In genomic region chr11:121354091-121354707, GRCm38 (mm10) we compare ENCODE assay signal across 8 mouse cellular contexts. TPM values are rescaled to one million over a fixed set of nuclear protein-coding genes. Genes with fewer than 3 reads are reported as not detected.
A peak's percentile ranks its signal among the peaks of the same experiment; 100 is the strongest.
DNase-seq lines count a peak whose midpoint lies in the region; ATAC-seq lines count a peak whose summit lies in the region.

TSS of gene Wdr45b (minus strand) at chr11:121354445.

- H3K9me3 ChIP-seq in forebrain, embryonic 14.5 days (replicated peaks; ENCODE audit: control insufficient read depth, low read length): no peaks in the 10 kb centered on the region
- no peaks in the 10 kb centered on the region for H3K9me3 ChIP-seq in neural tube, embryonic 15.5 days (replicated peaks)

- DNase-seq in ES-CJ7 (ENCODE audit: low read depth, low spot score): peak; percentile 99
- peak; percentile 98 for DNase-seq in cerebellum, adult 11 months
- peak; percentile 97 for DNase-seq in forebrain, embryonic 14.5 days (ENCODE audit: low spot score)
- DNase-seq in heart, postnatal 14 days: peak; percentile 98 to 99
- peak; percentile 98 for DNase-seq in layer of hippocampus, adult 11-12 months (ENCODE audit: low spot score)
- DNase-seq in lung, adult 18-20 months: peak; percentile 98
- peak; percentile 97 for DNase-seq in testis, postnatal 14 days (ENCODE audit: low spot score)

- H3K4me2 ChIP-seq in forebrain, embryonic 14.5 days (ENCODE audit: low read length): peak within 1 kb of the TSS; percentile 92
- H3K4me2 ChIP-seq in neural tube, embryonic 15.5 days: peak within 1 kb of the TSS; percentile 73

- H3K4me1 ChIP-seq in forebrain, embryonic 14.5 days (ENCODE audit: control insufficient read depth, insufficient read depth, low read length): peaks cover 17% of the 10 kb centered on the region
- peaks cover 22% of the 10 kb centered on the region for H3K4me1 ChIP-seq in neural tube, embryonic 15.5 days

- under 1% methylated on average over 69 of the region's 69 CpGs for WGBS in forebrain, embryonic 14.5 days
- under 1% methylated on average over 59 of the region's 69 CpGs for WGBS in neural tube, embryonic 15.5 days

- peak within 1 kb of the TSS; percentile 96 for H3K4me3 ChIP-seq in forebrain, embryonic 14.5 days (ENCODE audit: low read depth, low read length)
- peak within 1 kb of the TSS; percentile 96 for H3K4me3 ChIP-seq in neural tube, embryonic 15.5 days (replicated peaks)

- H3K36me3 ChIP-seq in forebrain, embryonic 14.5 days (ENCODE audit: control insufficient read depth, insufficient read depth, low read length): no peaks in the 10 kb centered on the region
- 0 out of 2 replicates have a peak, but pooled peaks cover 5% of the 10 kb centered on the region for H3K36me3 ChIP-seq in neural tube, embryonic 15.5 days

- ATAC-seq in forebrain, embryonic 14.5 days: peak; percentile 96
- ATAC-seq in neural tube, embryonic 15.5 days (ENCODE audit: low FRiP score): peak; percentile 95

- no peaks in the 10 kb centered on the region for H3K27me3 ChIP-seq in forebrain, embryonic 14.5 days (replicated peaks; ENCODE audit: control insufficient read depth, insufficient read depth, low read length)
- no peaks in the 10 kb centered on the region for H3K27me3 ChIP-seq in neural tube, embryonic 15.5 days (replicated peaks)

- intact Hi-C loops in heart, postnatal 14 days (cut with DNase I): loop anchor here (5.0 kb wide), 1 partner anchor 68 kb away; the partner anchor contains the start of gene Fn3krp

- H3K9ac ChIP-seq in forebrain, embryonic 14.5 days (ENCODE audit: low read length): peak within 1 kb of the TSS; percentile 92
- H3K9ac ChIP-seq in neural tube, embryonic 15.5 days (replicated peaks): peak within 1 kb of the TSS; percentile 92

- H3K27ac ChIP-seq in forebrain, embryonic 14.5 days (ENCODE audit: low read depth, low read length): peak within 1 kb of the TSS; percentile 70
- H3K27ac ChIP-seq in neural tube, embryonic 15.5 days (replicated peaks): peak within 1 kb of the TSS; percentile 94

RNA-seq across cellular contexts. Expression of gene Wdr45b, which starts in this region (rescaled TPM):
- 114 and 119 TPM in 2 replicates for polyA plus RNA-seq in forebrain, embryonic 14.5 days (2014; fragmentation: Nextera tagmentation; extraction: Ambion mirVana)
- 10 to 100 TPM; 42.0 to 43.6 TPM for total RNA-seq in heart, postnatal 14 days (2021)
- 84.2 and 86.4 TPM in 2 replicates for polyA plus RNA-seq in neural tube, embryonic 15.5 days (2015; fragmentation: Nextera tagmentation; extraction: Ambion mirVana)

Comparison
In these comparisons a context has a peak if more than half of its experiments do, and no peak if none do; other contexts are left out.
1. Peak in every context shown above with its lines: DNase-seq, ATAC-seq, H3K4me3 ChIP-seq and H3K27ac ChIP-seq.